Mouse (Mus musculus): ENCODE data around the gene Nol11. TPM values are rescaled to one million over a fixed set of nuclear protein-coding genes. Genes with fewer than 3 reads are reported as not detected.

The Nol11 gene
- total RNA-seq, 2 experiments from 2014 or later, result 23.9 to 24.2 TPM

Other genes with a start within 250 kb of the Nol11 start
- 10 to 100 TPM; 40.8 to 43.6 TPM for gene Kpna2, start 189.8 kb downstream of the Nol11 start, total RNA-seq (2021)
- 1 to 10 TPM; 2.3 to 4.7 TPM for gene 1810010H24Rik, start 163.7 kb downstream of the Nol11 start, total RNA-seq (2021)
- 10 to 100 TPM; 40.7 to 44.7 TPM for gene Bptf, start 57.3 kb downstream of the Nol11 start, total RNA-seq (2021)

Data from adrenal gland, postnatal 36 days (tissue).